Mouse (Mus musculus) urinary bladder, postnatal 14 days (tissue): Measurements from ENCODE around the gene Klhl5.
A peak's percentile ranks its signal among the peaks of the same experiment; 100 is the strongest.

ENCODE experiments used
- DNase-seq: peaks from one replicate; pipeline ENCODE4 v3.0.0; 2021; ENCODE audit warnings: low spot score

The Klhl5 gene

GRCm38 (mm10) chr5:65146749-65147148 lies 39.4 kb downstream of the Klhl5 start:
- no peak for DNase-seq

- no peak for DNase-seq
These were observed 42.4 kb downstream of the Klhl5 start for GRCm38 (mm10) chr5:65149706-65150105.

GRCm38 (mm10) chr5:65150376-65150955 lies 43.1 kb downstream of the Klhl5 start:
- DNase-seq: no peak

- no peak for DNase-seq
These were observed 43.9 kb downstream of the Klhl5 start for GRCm38 (mm10) chr5:65151276-65151675.

- DNase-seq: no peak
These were observed 44.4 kb downstream of the Klhl5 start for GRCm38 (mm10) chr5:65151767-65152166.

- DNase-seq: no peak
These were observed 46.9 kb downstream of the Klhl5 start for GRCm38 (mm10) chr5:65154287-65154686.

- DNase-seq: no peak
These were observed 49.5 kb downstream of the Klhl5 start for GRCm38 (mm10) chr5:65156853-65157252.

GRCm38 (mm10) chr5:65157412-65158381 lies 50.4 kb downstream of the Klhl5 start:
- DNase-seq: peak; percentile 53

GRCm38 (mm10) chr5:65158696-65159305 lies 51.5 kb downstream of the Klhl5 start:
- no peak for DNase-seq

- DNase-seq: no peak
These were observed 55.7 kb downstream of the Klhl5 start for GRCm38 (mm10) chr5:65163001-65163400.

- no peak for DNase-seq
These were observed 56.3 kb downstream of the Klhl5 start for GRCm38 (mm10) chr5:65163489-65164092.

- no peak for DNase-seq
These were observed 62.9 kb downstream of the Klhl5 start for GRCm38 (mm10) chr5:65170206-65170605.

- DNase-seq: no peak
These were observed 67.9 kb downstream of the Klhl5 start for GRCm38 (mm10) chr5:65175035-65175917.

- DNase-seq: no peak
These were observed 68.7 kb downstream of the Klhl5 start for GRCm38 (mm10) chr5:65175918-65176484.

- peak; percentile 41 for DNase-seq
These were observed 69.7 kb downstream of the Klhl5 start for GRCm38 (mm10) chr5:65177026-65177514.

GRCm38 (mm10) chr5:65178477-65178876 lies 71.1 kb downstream of the Klhl5 start:
- DNase-seq: no peak

GRCm38 (mm10) chr5:65181160-65181793 lies 73.9 kb downstream of the Klhl5 start:
- DNase-seq: no peak

- no peak for DNase-seq
These were observed 74.4 kb downstream of the Klhl5 start for GRCm38 (mm10) chr5:65181794-65182169.

- DNase-seq: no peak
These were observed 74.9 kb downstream of the Klhl5 start for GRCm38 (mm10) chr5:65182268-65182667.

- no peak for DNase-seq
These were observed 84.3 kb downstream of the Klhl5 start for GRCm38 (mm10) chr5:65191601-65192000.
